Mouse (Mus musculus): ENCODE results near the gene Stab1. TPM values are rescaled to one million over a fixed set of nuclear protein-coding genes. Genes with fewer than 3 reads are reported as not detected.

The Stab1 gene
- polyA plus RNA-seq, 1 experiment from 2014 or later = 23.1 TPM

DNA sequence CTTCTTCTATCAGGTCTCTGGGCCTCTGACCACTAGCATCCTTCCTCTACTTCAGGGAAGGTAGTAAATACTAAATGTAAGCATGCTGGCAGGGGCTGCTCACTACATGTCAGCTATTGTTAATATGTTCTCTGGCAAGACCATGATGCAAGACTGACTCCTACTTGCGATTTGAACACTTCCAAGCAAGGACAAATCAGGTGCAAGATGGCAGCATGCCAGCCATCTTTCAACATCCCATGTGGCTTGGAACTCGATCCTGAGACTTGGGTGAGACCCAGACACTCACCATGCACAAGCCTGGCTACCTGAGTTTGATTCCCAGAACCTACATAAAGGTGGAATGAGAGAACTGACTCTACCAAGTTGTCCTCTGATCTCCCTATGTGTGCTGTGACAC, 23.5 kb upstream of the Stab1 start:
- no peaks in the 10 kb centered on the region for H3K27me3 ChIP-seq (replicated peaks; ENCODE audit: control insufficient read depth, insufficient read depth, low read length)
- H3K4me2 ChIP-seq (replicated peaks; ENCODE audit: low read depth) = no peak overlapping the region
- peaks cover 92% of the 10 kb centered on the region for H3K36me3 ChIP-seq (ENCODE audit: control insufficient read depth, insufficient read depth)
- no peaks in the 10 kb centered on the region for H3K4me1 ChIP-seq (replicated peaks; ENCODE audit: control insufficient read depth, insufficient read depth, low read length)
- no peak overlapping the region for H3K9ac ChIP-seq (ENCODE audit: low read depth, low read length)
- TF ChIP-seq CTCF (IDR thresholded peaks at IDR 0.05; ENCODE audit: low read depth) = no peak
- no peak for ATAC-seq
- H3K4me3 ChIP-seq (ENCODE audit: low read depth, low read length) = no peak overlapping the region
- no peaks in the 10 kb centered on the region for H3K9me3 ChIP-seq (ENCODE audit: control insufficient read depth)
- 68% methylated on average over 2 of the region's 2 CpGs for WGBS
- H3K27ac ChIP-seq (ENCODE audit: low read depth, low read length) = no peak overlapping the region

DNA sequence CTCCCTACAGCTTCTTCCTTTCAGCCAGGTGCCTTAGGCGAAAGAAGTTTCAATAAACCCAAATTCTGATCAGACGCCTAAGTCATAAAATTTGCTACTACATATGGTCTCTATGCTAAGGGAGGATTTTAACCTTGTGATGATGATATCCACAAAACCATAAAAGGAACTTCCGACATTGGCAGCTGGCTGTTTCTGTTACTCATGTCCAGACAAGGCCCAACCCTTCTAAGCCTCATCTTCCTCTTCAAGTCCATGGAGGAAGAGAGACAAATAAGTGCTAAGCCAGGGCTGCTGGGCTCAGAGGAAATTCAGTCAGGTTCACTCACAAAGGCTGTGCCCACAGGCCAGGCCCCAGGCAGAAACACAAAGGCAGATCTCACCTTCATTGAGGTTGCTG, 20.9 kb upstream of the Stab1 start:
- WGBS = 83% methylated on average over 3 of the region's 3 CpGs
- Histone ChIP-seq H3K9ac (ENCODE audit: low read depth, low read length) (no peak overlapping the region), H3K36me3 (ENCODE audit: control insufficient read depth, insufficient read depth) (peaks cover 99% of the 10 kb centered on the region), H3K4me2 (replicated peaks; ENCODE audit: low read depth) (no peak overlapping the region), H3K27me3 (replicated peaks; ENCODE audit: control insufficient read depth, insufficient read depth, low read length) (no peaks in the 10 kb centered on the region), H3K4me1 (replicated peaks; ENCODE audit: control insufficient read depth, insufficient read depth, low read length) (no peaks in the 10 kb centered on the region), H3K4me3 (ENCODE audit: low read depth, low read length) (no peak overlapping the region), H3K9me3 (ENCODE audit: control insufficient read depth) (no peaks in the 10 kb centered on the region), H3K27ac (ENCODE audit: low read depth, low read length) (no peak overlapping the region)
- ATAC-seq = no peak
- no peak for TF ChIP-seq CTCF (IDR thresholded peaks at IDR 0.05; ENCODE audit: low read depth)

DNA sequence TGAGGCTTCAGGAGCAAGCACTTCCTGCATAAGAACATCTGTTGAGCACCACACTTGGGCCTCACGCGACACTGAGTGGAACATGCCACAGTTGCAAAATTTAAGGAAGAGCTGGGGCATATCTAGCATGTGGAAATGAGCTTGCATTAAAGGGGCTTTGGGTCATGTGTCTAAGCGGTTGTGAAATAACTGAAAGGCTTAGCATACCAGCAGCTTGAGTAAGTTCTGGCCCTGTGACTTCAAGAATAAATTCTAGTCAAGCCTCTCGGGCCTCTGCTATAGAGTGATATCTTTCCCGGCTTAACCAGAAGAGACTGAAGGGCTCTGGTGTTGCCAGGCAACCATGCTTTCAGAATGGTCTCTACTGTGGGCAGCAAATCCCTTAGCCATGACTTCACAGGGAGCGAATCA, 20.3 kb upstream of the Stab1 start:
- no peak overlapping the region for H3K27ac ChIP-seq (ENCODE audit: low read depth, low read length)
- no peak overlapping the region for H3K4me2 ChIP-seq (replicated peaks; ENCODE audit: low read depth)
- H3K9ac ChIP-seq (ENCODE audit: low read depth, low read length) = no peak overlapping the region
- no peaks in the 10 kb centered on the region for H3K4me1 ChIP-seq (replicated peaks; ENCODE audit: control insufficient read depth, insufficient read depth, low read length)
- no peaks in the 10 kb centered on the region for H3K9me3 ChIP-seq (ENCODE audit: control insufficient read depth)
- 64% methylated on average over 6 of the region's 6 CpGs for WGBS
- H3K4me3 ChIP-seq (ENCODE audit: low read depth, low read length) = no peak overlapping the region
- ATAC-seq = no peak
- no peak for TF ChIP-seq CTCF (IDR thresholded peaks at IDR 0.05; ENCODE audit: low read depth)
- no peaks in the 10 kb centered on the region for H3K27me3 ChIP-seq (replicated peaks; ENCODE audit: control insufficient read depth, insufficient read depth, low read length)
- H3K36me3 ChIP-seq (ENCODE audit: control insufficient read depth, insufficient read depth) = peaks cover 99% of the 10 kb centered on the region

DNA sequence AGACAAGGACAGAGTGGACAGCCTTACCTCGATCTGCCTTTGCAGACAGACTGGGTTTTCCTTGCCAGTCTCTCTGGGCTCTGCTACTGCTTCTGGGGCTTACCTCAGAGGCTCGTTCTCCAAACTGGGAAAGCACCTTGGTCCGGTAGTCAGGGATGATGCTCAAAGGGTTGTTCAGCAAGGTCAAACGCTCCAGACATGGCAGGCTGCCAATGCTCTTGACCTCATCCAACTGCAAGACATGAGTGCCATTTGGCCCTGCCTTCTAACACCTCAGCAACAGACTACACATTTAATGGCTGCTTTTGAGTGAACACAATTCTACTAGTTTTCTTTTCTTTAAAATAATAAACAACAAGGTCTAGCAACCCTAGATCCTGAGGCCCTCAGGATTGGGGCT, 18.2 kb upstream of the Stab1 start:
- ATAC-seq = no peak
- Histone ChIP-seq H3K9ac (ENCODE audit: low read depth, low read length) (no peak overlapping the region), H3K9me3 (ENCODE audit: control insufficient read depth) (no peaks in the 10 kb centered on the region), H3K4me3 (ENCODE audit: low read depth, low read length) (no peak overlapping the region), H3K36me3 (ENCODE audit: control insufficient read depth, insufficient read depth) (peaks cover 98% of the 10 kb centered on the region), H3K27ac (ENCODE audit: low read depth, low read length) (no peak overlapping the region), H3K27me3 (replicated peaks; ENCODE audit: control insufficient read depth, insufficient read depth, low read length) (no peaks in the 10 kb centered on the region), H3K4me1 (replicated peaks; ENCODE audit: control insufficient read depth, insufficient read depth, low read length) (no peaks in the 10 kb centered on the region), H3K4me2 (replicated peaks; ENCODE audit: low read depth) (no peak overlapping the region)
- TF ChIP-seq CTCF (IDR thresholded peaks at IDR 0.05; ENCODE audit: low read depth) = no peak
- 86% methylated on average over 4 of the region's 4 CpGs for WGBS

DNA sequence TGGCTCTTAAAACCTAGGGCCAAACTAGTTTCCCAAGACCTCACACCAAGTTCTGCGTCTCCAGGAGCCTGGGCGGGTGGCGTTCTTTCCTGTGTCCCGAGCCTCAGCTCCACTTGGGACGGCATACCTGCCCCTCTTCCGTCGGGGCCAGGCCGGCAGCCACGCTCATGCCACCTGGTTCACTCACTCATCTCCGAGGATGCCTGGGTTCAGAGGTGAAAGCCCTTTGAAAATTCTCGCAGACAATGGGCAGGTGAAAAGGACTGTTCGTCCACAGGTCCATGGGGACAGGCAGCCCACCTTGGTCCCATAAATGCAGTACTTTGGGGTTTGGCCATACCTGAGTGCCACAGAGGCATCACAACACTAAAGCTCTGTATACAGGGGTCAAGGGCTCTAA, 15.8 kb upstream of the Stab1 start:
- no peak overlapping the region for H3K4me2 ChIP-seq (replicated peaks; ENCODE audit: low read depth)
- H3K27ac ChIP-seq (ENCODE audit: low read depth, low read length) = no peak overlapping the region
- no peak for TF ChIP-seq CTCF (IDR thresholded peaks at IDR 0.05; ENCODE audit: low read depth)
- peaks cover 97% of the 10 kb centered on the region for H3K36me3 ChIP-seq (ENCODE audit: control insufficient read depth, insufficient read depth)
- 92% methylated on average over 12 of the region's 12 CpGs for WGBS
- no peak overlapping the region for H3K4me3 ChIP-seq (ENCODE audit: low read depth, low read length)
- ATAC-seq = no peak
- H3K27me3 ChIP-seq (replicated peaks; ENCODE audit: control insufficient read depth, insufficient read depth, low read length) = no peaks in the 10 kb centered on the region
- H3K9ac ChIP-seq (ENCODE audit: low read depth, low read length) = no peak overlapping the region
- no peaks in the 10 kb centered on the region for H3K9me3 ChIP-seq (ENCODE audit: control insufficient read depth)
- H3K4me1 ChIP-seq (replicated peaks; ENCODE audit: control insufficient read depth, insufficient read depth, low read length) = no peaks in the 10 kb centered on the region

DNA sequence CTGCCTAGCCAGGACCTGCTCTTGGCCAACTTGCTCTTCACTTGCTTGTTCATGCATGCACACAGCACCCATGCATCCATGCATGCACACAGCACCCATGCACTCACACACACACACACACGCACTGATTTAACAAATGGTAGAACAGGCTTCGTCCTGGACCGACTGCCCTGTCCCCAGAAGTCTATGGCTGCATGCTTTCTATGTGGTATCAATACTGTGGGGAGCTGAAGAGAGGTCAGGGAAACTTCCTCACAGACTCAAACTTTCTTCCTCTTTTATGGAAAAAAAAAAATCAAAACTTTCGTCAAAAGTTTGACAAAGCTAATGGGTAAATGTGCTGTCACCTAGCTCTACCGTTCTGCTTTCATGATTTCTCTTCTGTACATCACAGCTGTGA, 15.1 kb upstream of the Stab1 start:
- H3K4me3 ChIP-seq (ENCODE audit: low read depth, low read length) = no peak overlapping the region
- H3K27me3 ChIP-seq (replicated peaks; ENCODE audit: control insufficient read depth, insufficient read depth, low read length) = no peaks in the 10 kb centered on the region
- WGBS = 77% methylated on average over 5 of the region's 5 CpGs
- no peak overlapping the region for H3K4me2 ChIP-seq (replicated peaks; ENCODE audit: low read depth)
- no peaks in the 10 kb centered on the region for H3K4me1 ChIP-seq (replicated peaks; ENCODE audit: control insufficient read depth, insufficient read depth, low read length)
- TF ChIP-seq CTCF (IDR thresholded peaks at IDR 0.05; ENCODE audit: low read depth) = no peak
- no peak for ATAC-seq
- H3K9me3 ChIP-seq (ENCODE audit: control insufficient read depth) = no peaks in the 10 kb centered on the region
- no peak overlapping the region for H3K9ac ChIP-seq (ENCODE audit: low read depth, low read length)
- H3K36me3 ChIP-seq (ENCODE audit: control insufficient read depth, insufficient read depth) = peaks cover 96% of the 10 kb centered on the region
- peak overlapping the region; percentile 50; the same call in 1 of the 2 replicates for H3K27ac ChIP-seq (ENCODE audit: low read depth, low read length)

DNA sequence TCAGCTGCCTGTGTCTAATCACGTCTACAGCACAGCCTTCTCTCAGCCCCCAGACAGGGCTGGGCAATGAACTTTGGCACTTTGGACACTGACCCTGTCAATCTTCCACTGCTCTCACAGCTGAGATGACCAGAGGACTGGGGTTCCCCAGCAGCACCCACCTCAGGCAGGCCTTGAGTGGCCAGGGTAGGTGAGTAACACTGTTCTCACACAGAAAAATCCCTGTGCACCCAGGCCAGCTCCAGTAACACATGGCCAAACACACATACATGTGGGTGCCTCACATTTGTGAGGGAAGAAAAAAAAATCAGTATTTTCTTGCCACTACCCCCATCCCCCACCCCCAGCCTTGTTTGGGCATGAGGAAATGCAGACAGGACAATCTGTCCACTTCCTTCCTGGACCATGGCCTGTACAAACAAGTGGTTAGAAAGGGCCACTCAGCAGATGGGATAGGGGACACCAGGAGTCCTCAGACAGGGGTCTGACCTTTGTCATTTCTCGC, 14.4 kb upstream of the Stab1 start:
- ATAC-seq = peak; percentile 75
- no peak overlapping the region for H3K4me3 ChIP-seq (ENCODE audit: low read depth, low read length)
- H3K27me3 ChIP-seq (replicated peaks; ENCODE audit: control insufficient read depth, insufficient read depth, low read length) = no peaks in the 10 kb centered on the region
- H3K36me3 ChIP-seq (ENCODE audit: control insufficient read depth, insufficient read depth) = peaks cover 95% of the 10 kb centered on the region
- TF ChIP-seq CTCF (IDR thresholded peaks at IDR 0.05; ENCODE audit: low read depth) = no peak
- H3K4me2 ChIP-seq (replicated peaks; ENCODE audit: low read depth) = no peak overlapping the region
- no peaks in the 10 kb centered on the region for H3K4me1 ChIP-seq (replicated peaks; ENCODE audit: control insufficient read depth, insufficient read depth, low read length)
- no peak overlapping the region for H3K9ac ChIP-seq (ENCODE audit: low read depth, low read length)
- no peaks in the 10 kb centered on the region for H3K9me3 ChIP-seq (ENCODE audit: control insufficient read depth)
- 43% methylated on average over 2 of the region's 2 CpGs for WGBS
- peak overlapping the region; percentile 57 for H3K27ac ChIP-seq (ENCODE audit: low read depth, low read length)
